Mouse (Mus musculus) cerebellum, adult 11-12 months (tissue): ENCODE data around the gene Prf1.

Source experiments
- DNase-seq: peaks from one replicate; pipeline ENCODE4 v3.0.0; 2022

Prf1 gene

GRCm38 (mm10) chr10:61290479-61290878 lies 7.2 kb upstream of the Prf1 start:
- no peak for DNase-seq

- no peak for DNase-seq
These were observed 3.4 kb upstream of the Prf1 start for GRCm38 (mm10) chr10:61294242-61294641.

- no peak for DNase-seq
These were observed 754 bp upstream of the Prf1 start for GRCm38 (mm10) chr10:61296713-61297445.

- DNase-seq, result no peak
These were observed 3.4 kb downstream of the Prf1 start for GRCm38 (mm10) chr10:61300996-61301395.

- DNase-seq, result no peak
These were observed 6.4 kb downstream of the Prf1 start for GRCm38 (mm10) chr10:61304046-61304445.

- no peak for DNase-seq
These were observed 8.4 kb downstream of the Prf1 start for GRCm38 (mm10) chr10:61305928-61306590.

- no peak for DNase-seq
These were observed 11.2 kb downstream of the Prf1 start for GRCm38 (mm10) chr10:61308706-61309320.

GRCm38 (mm10) chr10:61312159-61312558 lies 14.5 kb downstream of the Prf1 start:
- no peak for DNase-seq

GRCm38 (mm10) chr10:61312754-61313153 lies 15.1 kb downstream of the Prf1 start:
- DNase-seq, result no peak

GRCm38 (mm10) chr10:61313750-61314149 lies 16.1 kb downstream of the Prf1 start:
- no peak for DNase-seq

- DNase-seq, result no peak
These were observed 17.8 kb downstream of the Prf1 start for GRCm38 (mm10) chr10:61315324-61315880.

- no peak for DNase-seq
These were observed 20.9 kb downstream of the Prf1 start for GRCm38 (mm10) chr10:61318527-61318926.

GRCm38 (mm10) chr10:61324717-61325116 lies 27.1 kb downstream of the Prf1 start:
- DNase-seq, result no peak

- no peak for DNase-seq
These were observed 28.2 kb downstream of the Prf1 start for GRCm38 (mm10) chr10:61325782-61326328.

- no peak for DNase-seq
These were observed 29.9 kb downstream of the Prf1 start for GRCm38 (mm10) chr10:61327545-61327944.

GRCm38 (mm10) chr10:61328927-61329326 lies 31.3 kb downstream of the Prf1 start:
- no peak for DNase-seq

- peak; percentile 83 for DNase-seq
These were observed 33.4 kb downstream of the Prf1 start for GRCm38 (mm10) chr10:61331046-61331445.

GRCm38 (mm10) chr10:61334545-61334944 lies 36.9 kb downstream of the Prf1 start:
- DNase-seq, result no peak

GRCm38 (mm10) chr10:61336137-61336536 lies 38.5 kb downstream of the Prf1 start:
- DNase-seq, result peak; percentile 42

- no peak for DNase-seq
These were observed 39.0 kb downstream of the Prf1 start for GRCm38 (mm10) chr10:61336592-61336991.

GRCm38 (mm10) chr10:61337665-61338064 lies 40.0 kb downstream of the Prf1 start:
- no peak for DNase-seq

- no peak for DNase-seq
These were observed 41.6 kb downstream of the Prf1 start for GRCm38 (mm10) chr10:61339216-61339615.

GRCm38 (mm10) chr10:61340247-61340646 lies 42.6 kb downstream of the Prf1 start:
- DNase-seq, result no peak
